Mouse (Mus musculus): ENCODE results near the gene Yju2. TPM values are rescaled to one million over a fixed set of nuclear protein-coding genes. Genes with fewer than 3 reads are reported as not detected.
"Not testable (repeated sequence)": the region's sequence is repeated elsewhere in the genome, so short reads cannot be mapped to it uniquely, and the experiment has no call there.

Yju2 gene
- polyA plus RNA-seq (2016; fragmentation: Nextera tagmentation; extraction: Ambion mirVana): 28.7 and 29.4 TPM in 2 replicates

GRCm38 (mm10) chr17:55958918-55959728 lies at the start of gene Yju2:
Gene Yju2 (plus strand): TSS chr17:55959099.
- Histone ChIP-seq H3K9me3 (no peaks in the 10 kb centered on the region), H3K27ac (replicated peaks) (peak within 1 kb of the TSS; percentile 95), H3K4me2 (replicated peaks) (peak within 1 kb of the TSS; percentile 77), H3K4me3 (peak within 1 kb of the TSS; percentile 59), H3K36me3 (peaks cover 23% of the 10 kb centered on the region), H3K27me3 (peaks cover 13% of the 10 kb centered on the region), H3K9ac (replicated peaks) (peak within 1 kb of the TSS; percentile 73), H3K4me1 (peaks cover 27% of the 10 kb centered on the region)
- ATAC-seq (ENCODE audit: low FRiP score, low read depth): peak; percentile 91
- under 1% methylated on average over 45 of the region's 46 CpGs for WGBS

- 2% methylated on average over 33 of the region's 33 CpGs for WGBS
- peak overlapping the region; percentile 80 for H3K27ac ChIP-seq (replicated peaks)
- H3K36me3 ChIP-seq: no peaks in the 10 kb centered on the region
- H3K27me3 ChIP-seq: no peaks in the 10 kb centered on the region
- peak overlapping the region; percentile 57 for H3K4me3 ChIP-seq
- H3K4me2 ChIP-seq (replicated peaks): peak overlapping the region; percentile 72
- peaks cover 4% of the 10 kb centered on the region for H3K4me1 ChIP-seq
- H3K9ac ChIP-seq (replicated peaks): peak overlapping the region; percentile 69
- 0 out of 2 replicates have a peak, but pooled peaks cover 4% of the 10 kb centered on the region for H3K9me3 ChIP-seq
- ATAC-seq (ENCODE audit: low FRiP score, low read depth): peak; percentile 97
Observed at GRCm38 (mm10) chr17:55931553-55932502, 27.1 kb upstream of the Yju2 start.

GRCm38 (mm10) chr17:55932635-55933034 lies 26.3 kb upstream of the Yju2 start:
- H3K27ac ChIP-seq (replicated peaks): no peak overlapping the region
- H3K9me3 ChIP-seq: 0 out of 2 replicates have a peak, but pooled peaks cover 7% of the 10 kb centered on the region
- no peaks in the 10 kb centered on the region for H3K27me3 ChIP-seq
- peaks cover 4% of the 10 kb centered on the region for H3K4me1 ChIP-seq
- H3K9ac ChIP-seq (replicated peaks): no peak overlapping the region
- ATAC-seq (ENCODE audit: low FRiP score, low read depth): no peak
- 71% methylated on average over 2 of the region's 2 CpGs for WGBS
- H3K36me3 ChIP-seq: no peaks in the 10 kb centered on the region
- H3K4me2 ChIP-seq (replicated peaks): peak overlapping the region; percentile 72
- peak overlapping the region; percentile 57 for H3K4me3 ChIP-seq

GRCm38 (mm10) chr17:55933191-55933590 lies 25.7 kb upstream of the Yju2 start:
- Histone ChIP-seq H3K27ac (replicated peaks) (no peak overlapping the region), H3K36me3 (no peaks in the 10 kb centered on the region), H3K4me2 (replicated peaks) (no peak overlapping the region), H3K4me3 (no peak overlapping the region), H3K9me3 (peaks cover 9% of the 10 kb centered on the region; the same call in 1 of the 2 replicates), H3K4me1 (peaks cover 4% of the 10 kb centered on the region), H3K9ac (replicated peaks) (no peak overlapping the region), H3K27me3 (no peaks in the 10 kb centered on the region)
- WGBS: 93% methylated on average over 15 of the region's 15 CpGs
- ATAC-seq (ENCODE audit: low FRiP score, low read depth): no peak

- Histone ChIP-seq H3K9ac (replicated peaks) (peak overlapping the region; percentile 34; the same call in 1 of the 2 replicates), H3K4me2 (replicated peaks) (peak overlapping the region; percentile 63), H3K27ac (replicated peaks) (peak overlapping the region; percentile 89), H3K4me3 (peak overlapping the region; percentile 55), H3K36me3 (peaks cover 13% of the 10 kb centered on the region)
- H3K27me3 ChIP-seq; ATAC-seq (ENCODE audit: low FRiP score, low read depth); H3K4me1 ChIP-seq; H3K9me3 ChIP-seq: not testable (repeated sequence)
- 38% methylated on average over 10 of the region's 10 CpGs for WGBS
Observed at GRCm38 (mm10) chr17:55944387-55944865, 14.5 kb upstream of the Yju2 start.

- not testable (repeated sequence) for H3K36me3 ChIP-seq, H3K9me3 ChIP-seq, H3K4me1 ChIP-seq, H3K27me3 ChIP-seq
- H3K27ac ChIP-seq (replicated peaks): peak overlapping the region; percentile 89
- peak overlapping the region; percentile 49 for H3K9ac ChIP-seq (replicated peaks)
- WGBS: 1% methylated on average over 56 of the region's 56 CpGs
- ATAC-seq (ENCODE audit: low FRiP score, low read depth): peak; percentile 98
- peak overlapping the region; percentile 63 for H3K4me2 ChIP-seq (replicated peaks)
- peak overlapping the region; percentile 55 for H3K4me3 ChIP-seq
Observed at GRCm38 (mm10) chr17:55944866-55945682, 13.8 kb upstream of the Yju2 start.

GRCm38 (mm10) chr17:55945696-55946095 lies 13.2 kb upstream of the Yju2 start:
- ATAC-seq (ENCODE audit: low FRiP score, low read depth): no peak
- Histone ChIP-seq H3K36me3 (peaks cover 1% of the 10 kb centered on the region; the same call in 1 of the 2 replicates), H3K9me3 (no peaks in the 10 kb centered on the region), H3K4me2 (replicated peaks) (peak overlapping the region; percentile 63), H3K4me3 (peak overlapping the region; percentile 55), H3K27ac (replicated peaks) (peak overlapping the region; percentile 89), H3K9ac (replicated peaks) (peak overlapping the region; percentile 49), H3K27me3 (no peaks in the 10 kb centered on the region; the same call in 1 of the 2 replicates), H3K4me1 (peaks cover 7% of the 10 kb centered on the region; the same call in 1 of the 2 replicates)
- WGBS: 38% methylated on average over 5 of the region's 5 CpGs

- WGBS: 87% methylated on average over 4 of the region's 4 CpGs
- Histone ChIP-seq H3K9ac (replicated peaks) (no peak overlapping the region), H3K9me3 (no peaks in the 10 kb centered on the region), H3K36me3 (no peaks in the 10 kb centered on the region), H3K4me3 (no peak overlapping the region), H3K27me3 (peaks cover 9% of the 10 kb centered on the region), H3K4me1 (peaks cover 7% of the 10 kb centered on the region; the same call in 1 of the 2 replicates), H3K4me2 (replicated peaks) (no peak overlapping the region), H3K27ac (replicated peaks) (no peak overlapping the region)
- no peak for ATAC-seq (ENCODE audit: low FRiP score, low read depth)
Observed at GRCm38 (mm10) chr17:55948647-55949046, 10.3 kb upstream of the Yju2 start.

GRCm38 (mm10) chr17:55949400-55949799 lies 9.5 kb upstream of the Yju2 start, which contains the start of gene Zfp119b:
Gene Zfp119b (minus strand): TSS chr17:55949500.
- WGBS: 93% methylated on average over 2 of the region's 2 CpGs

GRCm38 (mm10) chr17:55950601-55951000 lies 8.3 kb upstream of the Yju2 start:
- no peaks in the 10 kb centered on the region for H3K36me3 ChIP-seq
- no peak for ATAC-seq (ENCODE audit: low FRiP score, low read depth)
- no peak overlapping the region for H3K27ac ChIP-seq (replicated peaks)
- H3K27me3 ChIP-seq: peaks cover 24% of the 10 kb centered on the region
- H3K9me3 ChIP-seq: no peaks in the 10 kb centered on the region
- 76% methylated on average over 9 of the region's 9 CpGs for WGBS
- H3K4me2 ChIP-seq (replicated peaks): no peak overlapping the region
- peaks cover 3% of the 10 kb centered on the region; the same call in 1 of the 2 replicates for H3K4me1 ChIP-seq
- no peak overlapping the region for H3K9ac ChIP-seq (replicated peaks)
- no peak overlapping the region for H3K4me3 ChIP-seq

More at GRCm38 (mm10) chr17:55949400-55949799, 9.5 kb upstream of the Yju2 start, which contains the start of gene Zfp119b:
- Histone ChIP-seq H3K4me2 (replicated peaks) (no peak within 1 kb of the TSS), H3K9ac (replicated peaks) (no peak within 1 kb of the TSS), H3K4me1 (peaks cover 7% of the 10 kb centered on the region; the same call in 1 of the 2 replicates), H3K4me3 (no peak within 1 kb of the TSS), H3K27ac (replicated peaks) (no peak within 1 kb of the TSS), H3K9me3 (no peaks in the 10 kb centered on the region), H3K27me3 (peaks cover 13% of the 10 kb centered on the region), H3K36me3 (no peaks in the 10 kb centered on the region)
- no peak for ATAC-seq (ENCODE audit: low FRiP score, low read depth)

GRCm38 (mm10) chr17:55952041-55952440 lies 6.9 kb upstream of the Yju2 start:
- no peak for ATAC-seq (ENCODE audit: low FRiP score, low read depth)
- no peak overlapping the region for H3K4me2 ChIP-seq (replicated peaks)
- no peak overlapping the region for H3K27ac ChIP-seq (replicated peaks)
- H3K27me3 ChIP-seq: peaks cover 24% of the 10 kb centered on the region
- H3K4me1 ChIP-seq: peaks cover 10% of the 10 kb centered on the region; the same call in 1 of the 2 replicates
- no peak overlapping the region for H3K4me3 ChIP-seq
- no peak overlapping the region for H3K9ac ChIP-seq (replicated peaks)
- H3K36me3 ChIP-seq: no peaks in the 10 kb centered on the region
- no peaks in the 10 kb centered on the region for H3K9me3 ChIP-seq
